Mouse (Mus musculus): ENCODE measurements around the gene Polr3h. TPM values are rescaled to one million over a fixed set of nuclear protein-coding genes. Genes with fewer than 3 reads are reported as not detected.

Polr3h gene
- polyA plus RNA-seq, 1 experiment from 2014 or later, result 92.0 TPM

GRCm38 (mm10) chr15:81943176-81943749, 17.2 kb upstream of the Polr3h start:
- H3K4me2 ChIP-seq, result no peak overlapping the region
- no peaks in the 10 kb centered on the region for H3K9me3 ChIP-seq
- H3K27ac ChIP-seq (replicated peaks), result no peak overlapping the region
- ATAC-seq (ENCODE audit: low FRiP score, low read depth), result no peak
- WGBS, result 11% methylated on average over 9 of the region's 9 CpGs
- H3K9ac ChIP-seq, result no peak overlapping the region
- H3K27me3 ChIP-seq, result no peaks in the 10 kb centered on the region
- peaks cover 18% of the 10 kb centered on the region for H3K36me3 ChIP-seq
- H3K4me1 ChIP-seq (replicated peaks), result peaks cover 19% of the 10 kb centered on the region
- H3K4me3 ChIP-seq, result no peak overlapping the region

DNA sequence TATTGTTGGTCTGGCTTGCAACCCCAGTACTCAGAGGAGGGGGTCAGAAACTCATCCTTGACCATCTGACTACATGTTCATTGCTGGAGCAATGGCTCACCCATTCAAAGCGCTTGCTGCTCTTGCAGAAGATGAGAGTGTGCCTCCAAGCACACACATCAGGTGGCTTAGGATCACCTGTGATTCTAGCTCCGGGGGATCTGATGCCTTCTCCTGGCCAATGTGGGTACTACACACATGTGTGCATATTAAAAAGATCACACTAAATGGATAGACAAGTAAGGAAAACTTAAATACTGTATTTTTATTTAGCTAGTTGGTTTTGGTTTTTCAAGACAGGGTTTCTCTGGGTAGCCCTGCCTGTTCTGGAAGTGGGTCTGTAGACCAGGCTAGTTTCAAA, 15.0 kb upstream of the Polr3h start:
- Histone ChIP-seq H3K9me3 (no peaks in the 10 kb centered on the region), H3K4me3 (no peak overlapping the region), H3K4me1 (replicated peaks) (peaks cover 34% of the 10 kb centered on the region), H3K36me3 (no peaks in the 10 kb centered on the region), H3K4me2 (no peak overlapping the region), H3K9ac (no peak overlapping the region), H3K27ac (replicated peaks) (no peak overlapping the region), H3K27me3 (no peaks in the 10 kb centered on the region)
- 96% methylated on average over 2 of the region's 2 CpGs for WGBS
- ATAC-seq (ENCODE audit: low FRiP score, low read depth), result no peak

GRCm38 (mm10) chr15:81940219-81940618, 14.2 kb upstream of the Polr3h start:
- no peaks in the 10 kb centered on the region for H3K9me3 ChIP-seq
- H3K27me3 ChIP-seq, result no peaks in the 10 kb centered on the region
- no peak overlapping the region for H3K27ac ChIP-seq (replicated peaks)
- no peak overlapping the region for H3K4me3 ChIP-seq
- H3K36me3 ChIP-seq, result no peaks in the 10 kb centered on the region
- 93% methylated on average over 5 of the region's 5 CpGs for WGBS
- ATAC-seq (ENCODE audit: low FRiP score, low read depth), result no peak
- H3K4me1 ChIP-seq (replicated peaks), result peaks cover 37% of the 10 kb centered on the region
- no peak overlapping the region for H3K9ac ChIP-seq
- no peak overlapping the region for H3K4me2 ChIP-seq

GRCm38 (mm10) chr15:81939774-81940173, 13.7 kb upstream of the Polr3h start:
- WGBS, result 91% methylated on average over 4 of the region's 4 CpGs
- Histone ChIP-seq H3K9ac (no peak overlapping the region), H3K27ac (replicated peaks) (no peak overlapping the region), H3K4me2 (no peak overlapping the region), H3K27me3 (no peaks in the 10 kb centered on the region), H3K4me3 (no peak overlapping the region), H3K36me3 (no peaks in the 10 kb centered on the region), H3K4me1 (replicated peaks) (peaks cover 37% of the 10 kb centered on the region), H3K9me3 (no peaks in the 10 kb centered on the region)
- no peak for ATAC-seq (ENCODE audit: low FRiP score, low read depth)

GRCm38 (mm10) chr15:81939157-81939715, 13.2 kb upstream of the Polr3h start:
- WGBS, result 92% methylated on average over 10 of the region's 10 CpGs
- Histone ChIP-seq H3K9me3 (no peaks in the 10 kb centered on the region), H3K4me2 (peak overlapping the region; percentile 72), H3K27me3 (no peaks in the 10 kb centered on the region), H3K4me3 (0 out of 2 replicates have a peak overlapping the region, but pooled peaks have one; percentile 60), H3K27ac (replicated peaks) (no peak overlapping the region), H3K36me3 (no peaks in the 10 kb centered on the region), H3K9ac (no peak overlapping the region), H3K4me1 (replicated peaks) (peaks cover 37% of the 10 kb centered on the region)
- no peak for ATAC-seq (ENCODE audit: low FRiP score, low read depth)

GRCm38 (mm10) chr15:81938246-81938645, 12.2 kb upstream of the Polr3h start:
- no peaks in the 10 kb centered on the region for H3K27me3 ChIP-seq
- peak overlapping the region; percentile 60 for H3K4me3 ChIP-seq
- H3K9me3 ChIP-seq, result no peaks in the 10 kb centered on the region
- peak overlapping the region; percentile 72 for H3K4me2 ChIP-seq
- peak overlapping the region; percentile 92 for H3K27ac ChIP-seq (replicated peaks)
- peak; percentile 20; the same call in 1 of the 2 replicates for ATAC-seq (ENCODE audit: low FRiP score, low read depth)
- WGBS, result 28% methylated on average over 2 of the region's 2 CpGs
- peak overlapping the region; percentile 76 for H3K9ac ChIP-seq
- H3K4me1 ChIP-seq (replicated peaks), result peaks cover 35% of the 10 kb centered on the region
- H3K36me3 ChIP-seq, result no peaks in the 10 kb centered on the region

DNA sequence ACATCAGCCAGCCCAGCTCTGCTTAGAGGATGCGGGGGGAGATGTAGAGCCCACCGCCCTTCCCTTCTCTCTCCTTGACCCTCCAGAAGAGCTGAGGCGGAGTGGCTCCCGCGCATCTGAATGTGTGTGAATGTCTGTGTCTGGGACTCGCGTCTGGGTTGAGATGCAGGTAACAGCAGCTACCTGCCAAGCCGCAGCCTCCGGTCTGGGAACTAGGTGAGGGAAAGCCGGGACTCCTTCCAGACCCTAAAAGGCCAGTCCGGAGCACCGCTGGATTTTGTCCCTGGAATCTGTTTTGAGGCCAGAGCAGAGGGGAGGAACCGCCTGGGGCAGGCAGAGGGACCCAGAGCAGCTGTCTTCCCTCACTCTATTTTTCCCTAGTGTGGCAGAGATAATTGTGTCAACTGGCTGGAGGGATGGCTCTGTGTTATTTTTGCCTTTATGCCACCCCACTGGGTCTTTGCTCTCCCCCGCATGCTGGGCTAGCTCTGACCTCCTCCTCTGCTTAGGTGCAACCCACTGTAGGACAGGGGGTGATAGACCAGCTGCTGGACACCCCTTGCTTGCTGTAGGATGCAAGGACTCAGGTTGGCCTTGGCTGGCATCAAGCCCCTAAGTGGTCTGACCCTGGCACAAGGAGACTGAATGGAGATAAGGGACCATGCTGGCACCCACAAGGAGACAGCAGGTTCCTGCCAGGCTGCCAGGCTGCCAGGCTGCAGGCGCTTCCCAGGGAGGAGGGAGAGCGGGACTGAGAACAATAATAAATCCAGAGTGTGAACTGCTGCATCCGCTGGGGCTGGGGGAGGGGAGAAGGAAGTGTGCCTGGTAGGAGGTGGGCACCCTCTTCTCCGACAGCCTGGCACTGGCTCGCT, 11.3 kb upstream of the Polr3h start:
- Histone ChIP-seq H3K36me3 (no peaks in the 10 kb centered on the region), H3K4me1 (replicated peaks) (peaks cover 38% of the 10 kb centered on the region), H3K27me3 (no peaks in the 10 kb centered on the region), H3K9me3 (no peaks in the 10 kb centered on the region), H3K4me3 (peak overlapping the region; percentile 60), H3K27ac (replicated peaks) (peak overlapping the region; percentile 92), H3K9ac (peak overlapping the region; percentile 76), H3K4me2 (peak overlapping the region; percentile 72)
- 3% methylated on average over 17 of the region's 19 CpGs for WGBS
- ATAC-seq (ENCODE audit: low FRiP score, low read depth), result peak; percentile 43

GRCm38 (mm10) chr15:81936679-81937078, 10.6 kb upstream of the Polr3h start, which contains the start of gene Csdc2:
Csdc2 (plus strand) TSS chr15:81936759.
- Histone ChIP-seq H3K4me1 (replicated peaks) (peaks cover 38% of the 10 kb centered on the region), H3K4me3 (peak within 1 kb of the TSS; percentile 60), H3K27me3 (no peaks in the 10 kb centered on the region), H3K4me2 (peak within 1 kb of the TSS; percentile 72), H3K9me3 (no peaks in the 10 kb centered on the region), H3K9ac (peak within 1 kb of the TSS; percentile 76), H3K36me3 (no peaks in the 10 kb centered on the region), H3K27ac (replicated peaks) (peak within 1 kb of the TSS; percentile 92)
- peak; percentile 83 for ATAC-seq (ENCODE audit: low FRiP score, low read depth)
- under 1% methylated on average over 12 of the region's 12 CpGs for WGBS

DNA sequence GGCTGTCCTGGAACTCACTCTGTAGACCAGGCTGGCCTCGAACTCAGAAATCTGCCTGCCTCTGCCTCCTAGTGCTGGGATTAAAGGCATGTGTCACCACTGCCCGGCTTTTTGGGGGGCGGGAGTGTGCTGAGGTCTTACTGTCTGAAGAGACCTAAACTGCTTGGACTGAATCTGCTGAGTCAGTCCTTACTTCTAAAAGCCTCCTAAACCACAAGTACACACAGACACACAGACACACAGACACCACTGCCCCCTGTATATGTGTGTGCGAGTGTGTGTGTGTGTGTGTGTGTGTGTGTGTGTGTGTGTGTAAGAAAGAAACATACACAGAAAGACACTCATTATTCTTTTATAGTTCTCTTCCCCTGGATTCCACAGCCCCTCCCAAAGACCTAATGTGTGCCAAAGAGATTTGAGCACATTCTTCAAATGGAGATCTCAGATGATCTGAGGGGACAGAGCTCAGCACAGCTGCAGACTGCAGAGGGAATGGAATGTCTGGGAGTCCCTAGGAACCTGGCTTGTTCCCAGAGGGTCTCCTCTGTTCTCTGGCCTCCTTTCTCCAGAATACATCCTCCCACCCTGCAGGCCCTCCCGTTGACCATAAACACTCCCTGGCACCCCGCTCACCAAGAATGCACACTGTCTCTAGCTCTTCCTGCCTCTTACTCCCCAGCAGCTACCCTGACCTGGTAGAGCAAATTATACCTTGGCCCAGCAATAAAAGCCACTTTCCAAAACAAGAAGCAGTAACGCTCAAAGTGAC, 10.0 kb upstream of the Polr3h start:
- Histone ChIP-seq H3K9me3 (no peaks in the 10 kb centered on the region), H3K9ac (peak overlapping the region; percentile 76), H3K27ac (replicated peaks) (peak overlapping the region; percentile 92), H3K4me1 (replicated peaks) (peaks cover 38% of the 10 kb centered on the region), H3K4me2 (peak overlapping the region; percentile 72), H3K27me3 (no peaks in the 10 kb centered on the region), H3K4me3 (peak overlapping the region; percentile 60), H3K36me3 (no peaks in the 10 kb centered on the region)
- 55% methylated on average over 7 of the region's 7 CpGs for whole genome bisulfite sequencing
- peak; percentile 20; the same call in 1 of the 2 replicates for ATAC-seq (ENCODE audit: low FRiP score, low read depth)

DNA sequence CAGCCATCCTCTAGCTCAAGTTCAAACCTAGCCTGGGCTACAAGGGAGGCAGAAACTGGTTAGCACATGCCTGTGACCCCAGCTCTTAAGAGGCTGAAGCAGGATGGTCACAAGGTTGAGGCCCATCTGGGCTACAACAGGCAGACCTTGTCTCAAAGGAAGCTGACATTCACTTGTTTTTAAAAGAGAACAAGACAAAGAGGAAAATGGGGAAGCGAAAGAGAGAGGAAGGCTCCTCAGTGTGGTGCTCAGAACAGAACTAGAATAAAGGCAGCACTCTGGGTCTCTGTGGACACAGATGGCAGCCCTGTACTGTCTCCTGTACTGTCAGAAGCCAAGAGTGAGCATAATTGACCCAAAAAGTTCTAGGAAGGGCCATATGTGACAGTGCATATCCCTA, 7.9 kb upstream of the Polr3h start:
- H3K4me3 ChIP-seq, result no peak overlapping the region
- no peaks in the 10 kb centered on the region for H3K9me3 ChIP-seq
- no peak overlapping the region for H3K27ac ChIP-seq (replicated peaks)
- no peaks in the 10 kb centered on the region for H3K36me3 ChIP-seq
- no peak overlapping the region for H3K9ac ChIP-seq
- WGBS, result 90% methylated on average over 1 of the region's 1 CpGs
- H3K4me2 ChIP-seq, result no peak overlapping the region
- peaks cover 33% of the 10 kb centered on the region for H3K4me1 ChIP-seq (replicated peaks)
- H3K27me3 ChIP-seq, result no peaks in the 10 kb centered on the region
- no peak for ATAC-seq (ENCODE audit: low FRiP score, low read depth)

DNA sequence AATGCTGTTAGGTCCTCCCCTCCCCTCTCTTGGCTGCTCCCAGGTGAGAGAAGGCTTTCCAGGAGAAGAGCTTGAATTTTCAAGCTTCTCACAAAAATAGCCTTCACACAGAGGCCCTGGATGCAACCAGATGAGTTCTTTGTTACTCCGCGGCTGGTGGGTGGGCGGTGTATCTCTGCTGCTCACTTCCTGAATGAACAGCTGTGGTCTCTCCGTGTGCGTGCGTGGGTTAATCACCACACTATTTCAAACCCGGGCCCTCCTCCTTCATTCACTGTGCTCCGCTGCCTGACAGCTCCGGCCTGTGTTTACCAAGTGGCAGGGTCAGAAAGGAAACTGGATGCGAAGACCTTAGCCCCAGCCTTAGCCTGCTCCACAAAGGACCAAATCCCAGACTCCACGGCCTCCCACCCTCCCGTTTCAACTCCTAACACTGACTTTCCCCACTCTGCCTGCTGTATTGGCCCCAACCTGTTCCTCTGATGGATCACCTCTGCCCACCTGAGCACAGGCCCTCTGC, 7.0 kb upstream of the Polr3h start:
- Histone ChIP-seq H3K27me3 (no peaks in the 10 kb centered on the region), H3K4me3 (no peak overlapping the region), H3K27ac (replicated peaks) (no peak overlapping the region), H3K9me3 (no peaks in the 10 kb centered on the region), H3K36me3 (no peaks in the 10 kb centered on the region), H3K4me1 (replicated peaks) (peaks cover 23% of the 10 kb centered on the region), H3K9ac (no peak overlapping the region), H3K4me2 (no peak overlapping the region)
- 30% methylated on average over 12 of the region's 12 CpGs for WGBS
- ATAC-seq (ENCODE audit: low FRiP score, low read depth), result no peak
